Mouse (Mus musculus): ENCODE measurements around the gene Cdc27.
A peak's percentile ranks its signal among the peaks of the same experiment; 100 is the strongest.

- TF ChIP-seq CTCF (IDR thresholded peaks at IDR 0.05; ENCODE audit: control insufficient read depth, insufficient read depth, insufficient replicate concordance, low read depth, low read length): no peak
- peak; percentile 92 for TF ChIP-seq POLR2A (IDR thresholded peaks at IDR 0.05; ENCODE audit: control insufficient read depth, low read depth, low read length)
These were observed at the start of gene Cdc27, which contains the start of gene Myl4 for GRCm38 (mm10) chr11:104550406-104550974.

Data from testis, adult 2 months (tissue).